Mouse (Mus musculus) testis, adult 2 months (tissue): ENCODE results near the gene Alox12b. TPM values are rescaled to one million over a fixed set of nuclear protein-coding genes. Genes with fewer than 3 reads are reported as not detected.

Experiments
- H3K27ac ChIP-seq: fragments of 200-500 bp; 2 replicates; pipeline ENCODE4 v1.5.1; 2012; ENCODE audit warnings: low read depth, low read length; ENCODE audit not compliant: control insufficient read depth, insufficient read depth
- H3K27me3 ChIP-seq: fragments of 200-500 bp; 2 replicates; pipeline ENCODE4 v1.6.1; 2012; ENCODE audit warnings: mild to moderate bottlenecking, low read length, moderate library complexity; ENCODE audit not compliant: control insufficient read depth, insufficient read depth
- H3K36me3 ChIP-seq: fragments of 200-500 bp; 2 replicates; pipeline ENCODE4 v1.6.1; 2012; ENCODE audit warnings: mild to moderate bottlenecking, low read length; ENCODE audit not compliant: control insufficient read depth, insufficient read depth
- H3K4me1 ChIP-seq: fragments of 200-500 bp; 2 replicates; pipeline ENCODE4 v1.6.1; 2012; ENCODE audit warnings: low read length; ENCODE audit not compliant: control insufficient read depth, insufficient read depth
- H3K4me3 ChIP-seq: fragments of 200-500 bp; 2 replicates; pipeline ENCODE4 v1.5.1; 2012; ENCODE audit warnings: low read depth, mild to moderate bottlenecking, low read length, moderate library complexity, mixed read lengths; ENCODE audit not compliant: control insufficient read depth
- CTCF ChIP-seq: fragments of 200-500 bp; IDR thresholded peaks from 2 replicates; pipeline ENCODE4 v1.5.1; 2012; ENCODE audit warnings: low read depth, mild to moderate bottlenecking, inconsistent platforms, low read length, moderate library complexity; ENCODE audit not compliant: control insufficient read depth, insufficient read depth, insufficient replicate concordance
- POLR2A ChIP-seq: fragments of 200-500 bp; IDR thresholded peaks from 2 replicates; pipeline ENCODE4 v1.6.1; 2012; ENCODE audit warnings: low read depth, mild to moderate bottlenecking, inconsistent platforms, low read length, moderate library complexity; ENCODE audit not compliant: control insufficient read depth
- polyA plus RNA-seq: library from polyadenylated mRNA; depleted of rRNA; stranded (reverse); fragments of >200 nt; gene quantifications from 2 replicates; pipeline ENCODE4 v1.2.3, GENCODE M21; 2012

The Alox12b gene
- polyA plus RNA-seq, 1 experiment: 0.49 TPM

GRCm38 (mm10) chr11:69114018-69114417, 42.8 kb upstream of the Alox12b start:
- Histone ChIP-seq H3K27ac (no peak overlapping the region), H3K4me3 (no peak overlapping the region), H3K27me3 (no peaks in the 10 kb centered on the region), H3K4me1 (peaks cover 17% of the 10 kb centered on the region), H3K36me3 (peaks cover 1% of the 10 kb centered on the region; the same call in 1 of the 2 replicates)
- TF ChIP-seq CTCF: no peak
- TF ChIP-seq POLR2A: no peak

GRCm38 (mm10) chr11:69114621-69115020, 42.2 kb upstream of the Alox12b start:
- Histone ChIP-seq H3K27ac (no peak overlapping the region), H3K4me3 (no peak overlapping the region), H3K36me3 (no peaks in the 10 kb centered on the region), H3K27me3 (no peaks in the 10 kb centered on the region), H3K4me1 (peaks cover 19% of the 10 kb centered on the region)
- no peak for TF ChIP-seq CTCF
- TF ChIP-seq POLR2A: no peak

- H3K27ac ChIP-seq: no peak overlapping the region
- no peaks in the 10 kb centered on the region for H3K36me3 ChIP-seq
- peaks cover 33% of the 10 kb centered on the region for H3K4me1 ChIP-seq
- H3K27me3 ChIP-seq: no peaks in the 10 kb centered on the region
- no peak for TF ChIP-seq CTCF
- no peak for TF ChIP-seq POLR2A
- H3K4me3 ChIP-seq: no peak overlapping the region
Measured at GRCm38 (mm10) chr11:69116843-69117242, 39.9 kb upstream of the Alox12b start.

- H3K4me1 ChIP-seq: peaks cover 37% of the 10 kb centered on the region
- H3K27me3 ChIP-seq: no peaks in the 10 kb centered on the region
- H3K36me3 ChIP-seq: no peaks in the 10 kb centered on the region
- peak overlapping the region; percentile 52; the same call in 1 of the 2 replicates for H3K27ac ChIP-seq
- no peak for TF ChIP-seq CTCF
- no peak for TF ChIP-seq POLR2A
- peak overlapping the region; percentile 75 for H3K4me3 ChIP-seq
Measured at GRCm38 (mm10) chr11:69117737-69118695, 38.8 kb upstream of the Alox12b start.

- peaks cover 41% of the 10 kb centered on the region for H3K4me1 ChIP-seq
- H3K27me3 ChIP-seq: no peaks in the 10 kb centered on the region
- peak overlapping the region; percentile 45 for H3K4me3 ChIP-seq
- H3K27ac ChIP-seq: no peak overlapping the region
- no peak for TF ChIP-seq POLR2A
- TF ChIP-seq CTCF: no peak
- H3K36me3 ChIP-seq: no peaks in the 10 kb centered on the region
Measured at GRCm38 (mm10) chr11:69118765-69119164, 38.0 kb upstream of the Alox12b start.

GRCm38 (mm10) chr11:69119446-69120155, 37.2 kb upstream of the Alox12b start:
- Histone ChIP-seq H3K27ac (no peak overlapping the region), H3K4me3 (no peak overlapping the region; the same call in 1 of the 2 replicates), H3K4me1 (peaks cover 42% of the 10 kb centered on the region), H3K36me3 (no peaks in the 10 kb centered on the region), H3K27me3 (no peaks in the 10 kb centered on the region)
- TF ChIP-seq POLR2A: no peak
- no peak for TF ChIP-seq CTCF
